Comparison of ENCODE assay signal across 22 mouse cellular contexts in genomic region chr9:51774201-51774600, GRCm38 (mm10).
"Had no signal": no experiment of that assay in that cellular context is flagged by ENCODE, and none has a peak within 500 bp of the region (broad histone marks: within the 10 kb centered on the region; RNA-seq: fewer than 3 reads in every experiment).

No protein-coding gene starts in this region.

- H3K9ac ChIP-seq: limb, embryonic 13.5 days; liver, embryonic 12.5 days; liver, embryonic 15.5 days; lung, embryonic 15.5 days; midbrain, embryonic 13.5 days; neural tube, embryonic 13.5 days had no signal

- H3K27ac ChIP-seq: layer of hippocampus, adult 2 months; limb, embryonic 10.5 days; limb, embryonic 13.5 days; liver, embryonic 12.5 days; liver, embryonic 15.5 days; lung, embryonic 15.5 days; midbrain, embryonic 10.5 days; midbrain, embryonic 13.5 days; neural tube, embryonic 13.5 days had no signal

- ATAC-seq: liver, embryonic 12.5 days; midbrain, embryonic 13.5 days; midbrain, embryonic 16.5 days had no signal

- H3K36me3 ChIP-seq: limb, embryonic 10.5 days; limb, embryonic 13.5 days; liver, embryonic 12.5 days; liver, embryonic 15.5 days; lung, embryonic 15.5 days; midbrain, embryonic 10.5 days; midbrain, embryonic 13.5 days; neural tube, embryonic 13.5 days had no signal

- H3K4me1 ChIP-seq: limb, embryonic 10.5 days; limb, embryonic 13.5 days; liver, embryonic 12.5 days; liver, embryonic 15.5 days; lung, embryonic 15.5 days; megakaryocyte, embryonic 14.5 days; midbrain, embryonic 10.5 days; midbrain, embryonic 13.5 days had no signal

- DNase-seq: kidney, postnatal 25 days; layer of hippocampus, adult 9-11 months; liver; lung, adult 18-20 months; lung, postnatal 10 days; lung, postnatal 36 days; retina, postnatal 1 day; right cerebral cortex, postnatal 25 days; thymus, adult 18-20 months; thymus, postnatal 36 days had no signal

- H3K27me3 ChIP-seq: liver, embryonic 12.5 days; liver, embryonic 15.5 days; lung, embryonic 15.5 days; midbrain, embryonic 13.5 days; neural tube, embryonic 13.5 days had no signal

- H3K4me3 ChIP-seq: layer of hippocampus, adult 2 months; limb, embryonic 10.5 days; limb, embryonic 13.5 days; liver, embryonic 12.5 days; liver, embryonic 15.5 days; lung, embryonic 15.5 days; megakaryocyte, embryonic 14.5 days; midbrain, embryonic 10.5 days; midbrain, embryonic 13.5 days; myocyte; neural tube, embryonic 13.5 days had no signal
